Mouse (Mus musculus) embryo, embryonic 11 days (tissue): ENCODE measurements at regions not wholly inside any gene's neighbourhood (a gene's known extent, or its start where the extent isn't known, plus 50 kb on each side); places are given as distances from the start of the nearest gene placed in this dataset.
A peak's percentile ranks its signal among the peaks of the same experiment; 100 is the strongest.

Experiments used
- DNase-seq: peaks from one replicate; pipeline ENCODE4 v3.0.0-alpha.2; 2015

DNA sequence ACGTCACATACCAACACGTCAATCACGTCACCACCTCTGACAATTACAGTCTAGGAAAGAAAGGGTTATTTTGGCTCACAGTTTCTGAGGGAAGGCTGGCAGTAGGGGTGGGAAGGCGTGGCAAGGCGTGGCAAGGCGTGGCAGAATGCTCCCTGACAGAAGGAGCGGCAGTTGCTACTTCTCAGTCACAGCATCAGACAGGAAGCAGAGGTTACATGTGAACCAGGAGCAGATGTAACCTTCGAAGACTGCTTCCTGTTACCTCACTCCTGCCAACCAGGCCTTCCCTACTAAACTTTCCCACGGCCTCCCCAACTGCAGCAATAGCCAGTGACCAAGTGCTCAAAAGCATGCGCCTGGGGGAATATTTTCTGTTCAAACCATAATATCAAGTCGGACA is 240.9 kb upstream of the Stt3b start:
- no peak for DNase-seq

DNA sequence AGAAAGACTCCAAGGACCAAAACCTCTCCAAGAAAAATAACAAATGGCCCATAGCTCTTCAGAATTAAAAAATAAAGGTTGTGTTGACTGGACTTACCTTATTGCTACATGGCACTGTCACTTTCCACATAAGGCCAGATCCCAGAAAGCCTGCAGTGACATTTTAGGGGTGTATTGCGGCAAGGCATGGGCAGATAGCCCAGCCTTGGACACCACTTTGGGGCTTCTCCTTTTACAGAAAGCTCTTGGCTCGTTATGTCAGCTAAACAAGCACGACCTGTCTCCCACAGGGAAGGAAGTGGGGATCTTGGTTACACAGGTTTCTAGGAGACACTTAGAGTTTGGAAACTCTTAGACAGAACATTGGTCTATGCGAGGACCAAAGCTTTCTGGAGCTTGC is 241.3 kb upstream of the Stt3b start:
- DNase-seq, result no peak

DNA sequence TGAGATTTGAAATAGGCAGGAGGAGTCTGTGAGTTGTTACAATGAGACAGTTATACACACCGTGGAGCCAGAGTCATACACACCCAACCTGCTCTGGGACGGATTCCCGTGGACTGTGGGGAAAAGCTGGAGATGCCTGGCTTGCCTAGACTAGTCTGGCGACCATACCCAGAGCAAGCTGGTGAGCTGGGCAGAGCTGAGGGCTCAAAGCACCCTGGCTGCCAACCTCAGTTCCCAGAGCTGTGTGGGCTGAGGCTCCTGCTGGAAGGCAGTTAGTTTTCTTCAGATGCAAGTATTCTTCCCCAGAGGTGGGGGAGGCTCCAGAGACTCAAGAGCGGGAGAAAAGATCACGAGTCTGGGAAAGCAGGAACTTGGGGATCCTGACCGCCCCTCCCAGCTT is 247.9 kb upstream of the Stt3b start:
- DNase-seq, result no peak

DNA sequence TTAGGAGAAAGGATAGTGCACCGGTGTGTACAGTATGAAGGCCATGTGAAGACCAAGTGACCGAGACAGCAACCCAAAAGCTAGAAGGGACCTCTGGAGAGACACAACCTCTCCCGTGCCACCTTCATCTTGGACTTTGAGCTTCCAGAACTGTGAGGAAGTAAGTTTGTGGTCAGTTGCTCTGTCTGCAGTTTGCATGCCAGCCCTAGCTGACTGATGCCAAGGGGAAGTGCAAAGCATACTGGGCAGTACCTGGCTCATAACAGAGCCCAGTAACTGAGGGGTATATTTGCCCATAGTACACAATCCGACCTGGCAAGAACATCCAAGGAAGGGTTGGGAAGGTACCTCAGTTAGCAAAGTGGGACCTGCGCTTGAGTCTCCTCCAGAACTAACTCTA is 249.3 kb upstream of the Stt3b start:
- no peak for DNase-seq

DNA sequence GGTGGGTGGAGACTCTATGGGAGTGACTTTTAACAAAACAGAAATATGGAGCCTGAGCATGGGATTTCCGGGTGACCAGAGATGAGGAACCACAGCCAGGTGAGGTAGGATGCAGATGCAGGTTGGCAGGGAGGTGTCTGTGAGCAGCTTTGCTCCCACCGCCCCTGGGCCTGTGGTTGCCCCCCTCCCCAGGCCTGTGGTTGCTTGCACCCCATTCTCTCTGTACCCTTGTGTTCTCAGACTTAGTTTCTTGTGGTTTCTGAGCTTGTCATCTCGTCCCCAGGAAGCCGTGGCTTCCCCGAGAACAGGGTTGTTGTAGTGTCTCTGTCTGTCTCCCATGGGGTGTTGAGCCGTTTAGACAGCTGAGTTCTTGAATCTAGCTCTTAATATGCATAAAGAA is 251.0 kb upstream of the Stt3b start:
- DNase-seq, result no peak

DNA sequence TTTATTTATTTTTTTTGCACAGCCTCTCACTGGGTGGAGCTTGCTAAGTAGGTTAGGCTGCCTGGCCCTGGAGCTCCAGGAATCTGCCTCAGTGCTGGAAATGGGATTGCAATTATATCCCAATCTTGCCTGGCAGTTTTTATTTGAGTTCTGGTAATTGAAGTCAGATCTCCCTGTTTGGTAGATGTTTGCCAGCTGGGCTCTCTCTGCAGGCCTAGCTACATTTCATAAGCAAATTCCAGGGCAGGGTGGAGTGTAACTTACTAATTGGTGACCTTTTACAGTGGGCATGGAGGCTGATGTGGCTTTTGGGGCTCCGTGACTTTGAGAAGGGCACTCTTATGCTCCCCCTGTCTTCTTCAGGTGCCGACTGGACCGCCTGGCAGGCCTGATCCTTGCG is 252.6 kb upstream of the Stt3b start:
- DNase-seq, result peak; percentile 17

DNA sequence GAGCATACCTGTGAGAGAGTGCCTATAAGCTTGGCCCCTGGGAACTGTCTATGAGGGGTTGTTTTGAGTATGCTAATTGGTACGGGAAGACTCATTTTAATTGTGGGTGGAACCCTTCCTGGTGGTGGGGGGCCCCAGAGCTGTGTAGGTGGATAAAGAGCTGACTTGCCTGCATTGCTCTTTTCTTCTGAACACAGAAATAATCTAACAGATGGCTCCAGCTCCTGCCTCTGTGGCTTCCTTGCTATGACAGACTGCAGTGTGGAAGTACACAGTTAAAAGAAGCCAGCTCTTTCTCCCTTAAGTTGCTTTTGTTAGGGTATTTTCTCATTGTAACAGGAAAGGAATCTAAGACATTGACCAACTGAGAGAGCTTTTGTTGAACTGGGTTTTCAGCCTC is 254.1 kb upstream of the Stt3b start:
- no peak for DNase-seq

DNA sequence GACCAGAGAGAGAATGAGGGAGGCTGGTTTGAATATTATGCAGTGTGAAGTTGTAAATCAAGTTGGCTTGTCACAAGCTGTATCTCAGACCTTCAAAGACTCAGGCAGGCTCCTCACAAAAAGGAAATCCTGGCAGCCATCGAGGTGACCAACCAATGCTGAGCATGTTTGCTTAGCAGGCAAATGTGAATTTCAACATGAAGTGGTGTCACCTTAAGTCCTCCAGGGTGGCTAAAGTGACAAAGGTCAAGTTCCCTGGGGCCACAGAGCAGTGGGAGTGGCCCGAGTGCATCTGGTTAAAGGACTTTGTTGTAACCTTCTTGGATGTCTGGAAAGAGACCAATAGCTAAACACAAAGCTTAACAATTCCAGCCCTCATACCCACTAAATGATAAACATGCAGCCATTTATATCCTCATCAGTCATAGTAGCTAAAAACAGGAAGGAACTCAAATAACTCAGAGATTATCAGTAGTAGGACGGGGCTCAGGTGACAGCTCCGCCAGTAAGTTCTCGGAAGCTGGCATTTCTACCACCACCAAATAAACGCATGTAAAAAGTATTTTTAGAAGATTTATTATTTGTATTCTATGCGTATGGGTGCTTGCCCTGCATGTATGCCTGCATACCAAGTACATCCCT is 258.6 kb upstream of the Stt3b start:
- DNase-seq, result no peak

DNA sequence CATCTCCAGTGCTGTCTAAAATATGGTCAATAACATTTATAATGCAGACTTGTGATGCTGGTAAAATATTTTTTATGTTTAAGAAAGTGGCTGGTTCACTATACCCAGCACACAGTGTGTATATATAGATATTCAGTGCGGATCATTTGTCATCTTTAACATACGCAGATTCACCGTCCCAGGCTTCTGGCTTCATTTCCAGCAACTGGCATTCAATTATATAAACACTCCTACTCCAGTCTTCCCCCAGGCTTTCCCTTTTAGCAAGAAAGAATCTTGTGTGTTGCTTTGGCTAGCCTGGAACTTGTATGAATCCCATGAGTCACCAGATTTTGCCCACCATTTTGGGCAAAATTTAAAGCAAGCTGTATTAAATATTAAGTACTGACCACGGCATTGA is 260.8 kb upstream of the Stt3b start:
- no peak for DNase-seq

DNA sequence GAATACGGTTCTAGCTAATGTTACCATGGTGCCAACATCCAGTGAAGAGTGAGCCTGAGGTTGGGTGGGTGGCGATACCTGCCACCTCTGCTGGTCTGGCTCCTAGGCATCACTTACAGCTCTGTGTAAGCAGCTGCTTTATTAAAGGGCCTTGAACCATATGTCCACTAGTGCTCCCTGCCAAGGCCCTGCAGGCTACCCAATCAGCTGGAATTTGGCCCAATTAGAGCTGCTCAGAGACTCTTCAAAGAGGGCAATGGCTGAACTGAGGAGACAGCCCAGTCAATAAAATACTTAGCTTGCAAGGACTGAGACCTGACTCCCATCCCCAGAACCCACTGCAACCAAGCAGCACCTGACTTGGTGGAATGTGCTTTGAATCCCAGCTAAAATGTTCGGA is 270.9 kb upstream of the Stt3b start:
- no peak for DNase-seq

DNA sequence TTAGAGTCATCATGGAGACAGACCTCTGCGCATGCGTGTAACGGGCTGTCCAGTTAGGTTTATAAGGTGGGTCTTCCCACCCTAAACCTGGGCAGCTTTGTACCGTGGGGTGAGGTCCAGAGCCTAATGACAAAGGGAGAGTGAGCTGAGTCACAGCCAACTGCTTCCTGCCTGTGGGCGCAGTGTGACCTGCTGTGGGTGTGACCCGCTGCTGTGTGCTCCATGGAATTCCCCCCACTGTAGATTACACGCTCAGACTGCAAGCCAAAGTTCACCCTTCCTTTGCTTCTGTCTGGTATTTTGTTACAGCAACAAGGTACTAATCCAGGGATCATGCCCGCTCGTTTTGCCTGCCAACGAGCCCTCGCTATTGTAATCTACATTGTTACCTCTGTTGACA is 273.3 kb upstream of the Stt3b start:
- DNase-seq, result no peak

DNA sequence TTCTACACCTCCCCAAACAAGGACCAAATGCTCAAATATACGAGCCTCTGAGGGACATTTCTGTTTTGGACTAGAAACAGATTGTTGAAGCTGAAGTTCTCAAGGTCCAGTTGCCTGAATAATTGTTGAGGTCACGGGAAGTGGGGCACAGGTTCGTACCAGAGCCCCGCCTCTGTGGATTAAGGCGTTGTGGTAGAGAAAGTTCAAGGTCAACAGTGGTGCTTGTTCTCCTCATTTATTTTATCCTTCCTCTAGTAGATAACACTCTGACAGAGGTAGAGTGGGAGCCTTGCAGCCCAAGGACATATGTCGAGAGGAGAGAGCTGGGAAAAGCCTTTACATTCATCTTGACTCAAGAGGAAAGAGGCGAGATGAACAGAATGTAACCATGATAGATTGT is 274.7 kb upstream of the Stt3b start:
- DNase-seq, result no peak

DNA sequence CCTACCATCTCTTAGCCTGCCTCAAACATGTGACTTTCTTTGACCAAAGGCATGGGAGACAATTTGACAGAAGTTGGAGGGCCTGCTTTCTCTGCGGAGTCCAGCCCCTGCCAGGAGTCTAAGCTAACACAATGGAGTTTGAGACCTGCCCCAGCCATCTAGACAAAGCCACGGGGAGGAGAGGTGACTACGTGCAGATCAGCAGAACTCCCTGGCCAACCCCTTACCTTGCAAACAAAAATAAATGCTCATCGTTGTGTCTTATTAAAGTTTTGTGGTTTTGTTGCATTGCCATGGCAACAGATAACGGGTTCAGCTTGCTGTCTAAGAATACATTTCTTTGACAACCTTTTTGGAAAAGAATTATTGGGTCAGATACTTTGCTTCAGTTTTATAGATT is 282.2 kb upstream of the Stt3b start:
- DNase-seq, result no peak

DNA sequence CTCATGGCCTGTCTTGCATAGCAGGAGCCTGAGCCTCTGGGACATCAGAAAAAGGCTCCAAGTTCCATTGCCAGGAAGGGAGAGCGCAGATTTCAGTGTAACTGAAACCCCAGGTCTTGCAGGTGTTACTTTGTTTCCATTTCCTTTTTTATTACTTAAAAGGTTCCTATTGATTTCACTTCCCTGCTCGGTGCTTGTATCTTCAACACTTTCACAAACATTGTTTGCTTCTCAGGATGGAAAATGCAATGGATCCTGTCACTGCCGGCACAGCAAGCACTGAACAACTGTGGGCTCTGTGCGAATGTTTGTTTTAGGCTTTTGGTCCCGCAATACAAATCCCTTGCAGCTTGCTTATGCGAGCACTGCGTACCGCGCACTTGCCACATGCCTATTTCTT is 290.0 kb upstream of the Stt3b start:
- DNase-seq, result no peak

DNA sequence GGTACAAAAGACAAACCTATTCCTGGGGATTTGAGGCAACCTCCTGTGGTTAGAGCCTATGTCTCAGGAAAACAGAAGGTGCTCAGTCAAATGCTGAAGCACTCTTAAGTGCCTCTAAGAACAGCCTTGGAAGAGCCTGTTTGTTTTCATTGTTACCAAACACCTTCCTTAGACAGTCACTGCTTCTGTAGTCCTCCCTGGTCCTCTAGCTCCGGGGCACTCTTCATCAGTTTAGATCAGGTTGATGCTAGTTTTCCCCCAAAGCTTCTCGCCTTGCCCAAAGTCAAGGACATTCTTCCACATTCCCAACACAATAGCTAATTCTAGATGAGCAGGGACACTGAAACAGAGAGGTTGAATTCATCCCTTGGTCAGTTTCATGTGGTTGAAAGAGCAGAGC is 290.6 kb upstream of the Stt3b start:
- DNase-seq, result no peak

DNA sequence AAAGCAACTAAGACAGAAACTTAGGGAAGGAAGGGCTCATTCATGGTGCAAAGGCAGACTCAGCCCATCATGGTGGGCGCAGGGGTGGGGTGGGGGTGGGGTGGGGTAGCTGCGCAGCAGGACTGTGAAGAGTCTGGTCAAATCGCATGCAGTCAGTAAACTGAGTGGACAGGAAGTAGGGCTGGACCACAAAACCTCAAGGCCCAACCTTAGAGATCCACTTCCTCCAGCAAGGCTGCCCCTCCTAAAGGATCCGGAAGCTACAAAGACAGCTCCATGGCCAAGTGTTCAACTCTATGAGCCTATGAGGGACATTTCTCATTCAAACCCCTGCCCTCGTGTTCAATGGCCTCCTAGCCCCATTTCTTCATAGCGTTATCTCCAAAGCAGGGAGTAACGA is 292.6 kb upstream of the Stt3b start:
- DNase-seq, result no peak

DNA sequence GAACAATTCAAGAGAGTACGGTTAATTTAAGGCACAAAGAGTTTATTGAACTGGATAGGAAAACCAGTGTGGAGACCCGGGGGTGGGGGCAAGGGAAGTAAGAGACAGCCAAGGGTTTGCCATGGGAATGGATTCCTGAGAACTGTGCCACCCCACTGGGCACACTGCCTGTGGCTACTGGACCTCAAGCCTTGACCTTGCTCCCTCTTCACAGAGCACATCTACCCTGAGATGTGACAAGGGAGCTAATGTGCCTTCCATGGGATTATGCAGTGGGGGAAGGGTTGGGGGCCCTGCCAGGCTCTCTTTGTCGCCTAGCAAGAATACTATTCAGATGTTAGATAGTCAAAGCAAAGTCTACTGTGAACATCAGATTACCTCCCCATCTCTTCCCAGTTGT is 294.2 kb upstream of the Stt3b start:
- peak; percentile 16 for DNase-seq

DNA sequence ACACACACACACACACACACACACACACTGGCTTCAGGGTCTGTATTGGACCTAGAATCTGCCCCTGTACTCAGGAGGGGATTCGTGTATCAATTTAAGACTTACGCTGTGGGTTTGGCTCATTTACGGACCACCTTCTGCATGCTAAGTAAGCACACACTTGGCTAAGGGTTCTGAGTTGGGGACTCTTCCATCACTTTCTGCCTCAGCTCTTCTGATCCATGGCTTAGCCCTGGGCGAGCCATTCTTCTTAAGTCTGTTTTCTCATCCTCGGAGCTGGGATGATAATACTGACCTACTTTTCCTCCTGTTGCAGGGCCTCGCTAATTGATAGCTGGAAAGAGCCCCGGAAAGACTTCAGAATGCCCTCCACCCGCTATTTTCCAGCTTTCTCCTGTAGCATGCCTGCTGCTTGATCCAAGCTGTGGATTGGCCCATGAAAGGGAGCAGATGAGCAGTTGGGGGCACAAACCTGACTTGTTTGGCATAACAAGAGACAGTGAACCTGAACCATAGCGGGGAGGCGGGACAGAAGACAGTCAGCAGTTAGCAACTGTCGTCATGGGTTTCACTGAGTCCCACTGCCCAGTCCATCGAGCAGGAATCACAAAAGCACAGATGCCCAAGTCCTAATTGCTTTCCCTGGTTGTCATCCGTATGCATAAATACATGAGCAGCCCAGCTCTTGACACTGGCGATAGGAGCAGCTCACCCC is 294.9 kb upstream of the Stt3b start:
- DNase-seq, result no peak

DNA sequence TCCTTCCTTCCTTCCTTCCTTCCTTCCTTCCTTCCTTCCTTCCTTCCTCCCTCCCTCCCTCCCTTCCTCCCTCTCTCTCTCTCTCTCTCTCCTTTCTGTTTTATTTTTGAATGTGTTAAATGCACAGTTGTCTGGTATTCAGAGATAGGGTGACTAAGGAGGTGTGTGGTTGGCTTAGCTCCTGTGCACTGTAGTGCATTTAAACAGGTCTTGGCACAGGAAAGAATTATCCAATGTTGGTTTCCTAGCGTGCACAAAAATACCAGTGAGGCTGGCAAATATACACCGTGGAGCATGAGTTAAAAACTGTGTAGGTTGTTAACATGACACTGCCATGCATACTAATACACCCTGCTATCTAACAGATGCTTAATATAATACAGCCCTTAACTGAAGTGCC is 297.7 kb upstream of the Stt3b start:
- DNase-seq, result no peak

DNA sequence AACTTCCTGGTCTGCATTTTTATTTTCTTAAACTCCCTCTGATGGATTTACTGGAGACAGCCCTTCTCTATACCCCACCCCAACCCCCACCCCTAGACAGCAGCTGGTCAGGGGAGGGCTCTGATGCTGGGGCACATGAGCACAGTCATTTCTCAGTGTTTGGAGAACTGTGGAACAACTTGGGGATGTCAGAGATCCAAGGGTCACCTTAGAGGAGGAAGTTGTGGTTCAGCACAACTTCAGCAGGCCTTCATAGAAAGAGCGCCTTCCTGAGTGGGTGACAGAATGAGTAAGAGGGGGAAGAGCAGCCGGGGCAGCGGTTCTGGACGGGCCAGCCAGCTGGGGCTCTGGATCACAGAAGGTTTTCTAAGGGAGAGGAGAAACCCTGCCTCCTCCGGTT is 298.2 kb upstream of the Stt3b start:
- DNase-seq, result no peak

DNA sequence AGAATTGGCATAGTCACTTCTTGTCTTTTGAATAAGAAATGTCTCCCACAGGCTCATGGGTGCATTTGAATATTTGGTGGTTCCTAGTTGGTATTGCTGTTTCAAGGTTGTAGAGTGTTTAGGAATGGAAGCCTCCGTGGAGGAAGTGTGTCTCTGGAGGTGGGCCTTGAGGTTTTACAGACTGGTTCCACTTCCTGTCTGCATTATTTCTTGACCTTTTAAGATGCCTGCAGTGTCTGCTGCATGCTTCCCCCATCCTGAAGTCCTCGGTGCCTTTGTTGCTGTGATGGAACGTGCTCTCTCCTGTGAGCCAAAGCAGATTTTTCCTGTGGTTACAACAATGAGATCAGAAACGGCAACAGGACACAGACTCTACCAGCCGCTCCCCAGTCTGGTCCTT is 299.4 kb upstream of the Gadl1 start:
- no peak for DNase-seq

DNA sequence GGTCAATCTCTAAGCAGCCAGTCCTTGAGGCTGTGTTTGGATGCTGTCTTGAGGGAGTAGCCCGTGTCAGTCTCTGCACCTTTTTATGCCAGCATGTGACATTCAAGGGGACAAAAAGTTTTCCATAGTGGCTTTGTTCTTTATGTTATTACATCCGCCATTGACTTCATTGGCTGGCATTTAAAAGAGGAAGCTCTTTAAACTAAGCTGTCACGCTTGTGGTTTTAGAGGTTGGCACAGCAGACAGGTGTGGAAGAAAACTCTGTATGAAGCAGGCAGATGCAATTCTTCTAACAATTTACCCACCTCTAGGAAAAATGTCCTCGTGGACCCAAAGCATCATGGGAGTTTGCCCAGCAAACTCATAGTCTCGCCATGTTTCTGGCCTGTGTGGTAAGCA is 297.5 kb upstream of the Gadl1 start:
- no peak for DNase-seq

DNA sequence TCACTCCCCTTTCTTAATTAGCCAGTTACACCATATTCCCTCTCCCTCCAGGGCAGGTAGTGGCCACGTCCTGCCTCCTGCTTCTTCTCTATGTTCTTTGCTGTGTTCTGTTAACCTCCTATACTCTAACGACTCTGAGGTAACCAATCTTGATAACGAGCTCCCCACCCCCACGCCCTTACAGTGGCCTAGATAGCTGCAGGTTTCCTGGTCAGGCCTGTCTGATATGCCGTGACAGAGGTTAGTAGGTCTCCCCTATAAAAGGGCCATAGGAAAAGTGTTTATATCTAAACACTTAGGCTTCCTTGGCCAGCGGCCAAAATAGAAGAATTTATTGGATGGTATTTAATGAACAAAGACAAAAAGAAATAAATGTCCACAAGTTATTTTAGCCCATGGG is 296.3 kb upstream of the Gadl1 start:
- no peak for DNase-seq

DNA sequence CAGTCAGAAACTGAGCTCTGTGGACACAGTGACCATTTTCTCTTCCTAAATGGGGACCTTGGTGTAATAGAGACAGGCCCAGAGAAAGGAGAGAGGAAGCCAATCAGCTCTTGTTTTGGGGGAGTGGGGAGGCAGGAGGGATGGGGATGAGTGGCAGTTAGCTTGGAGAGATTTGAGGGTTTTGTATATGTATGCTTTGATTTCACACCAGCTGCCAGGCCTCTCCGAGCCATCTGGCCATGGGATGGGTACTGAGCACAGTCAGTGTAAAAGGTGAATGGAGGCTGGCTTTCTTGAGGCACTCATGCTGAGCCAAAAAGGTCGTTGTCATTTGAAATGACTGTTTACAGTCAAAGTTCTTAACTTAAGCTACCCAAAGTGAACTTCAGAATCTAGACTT is 295.2 kb upstream of the Gadl1 start:
- DNase-seq, result no peak

DNA sequence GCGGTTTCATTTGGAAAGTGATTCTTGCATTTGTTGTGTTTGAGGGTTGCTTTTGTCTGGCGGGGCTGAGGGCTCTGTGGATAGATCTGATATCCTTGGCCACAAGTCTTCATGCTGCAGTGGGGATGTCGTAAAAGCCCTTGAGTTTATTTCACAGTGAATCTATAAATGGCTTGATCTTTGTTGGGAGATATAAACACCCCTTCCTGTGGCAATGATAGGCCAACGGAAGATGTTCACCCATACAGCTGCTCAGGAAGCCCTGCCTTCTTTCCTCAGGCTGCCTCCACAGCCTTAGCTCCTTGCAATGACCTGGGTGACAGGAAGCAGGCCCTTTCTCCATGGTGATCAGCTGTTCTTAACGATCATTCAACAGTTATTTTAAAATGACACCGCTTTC is 291.3 kb upstream of the Gadl1 start:
- no peak for DNase-seq
